Mouse (Mus musculus) naive thymus-derived CD4-positive, alpha-beta T cell, adult 2 months (primary cell): ENCODE data around the gene Gm17332.
"Not testable (repeated sequence)": the region's sequence is repeated elsewhere in the genome, so short reads cannot be mapped to it uniquely, and the experiment has no call there.

Experiments used
- DNase-seq: peaks from one replicate; pipeline ENCODE4 v3.0.0-alpha.2; 2011; ENCODE audit warnings: low read depth

The Gm17332 gene

GRCm38 (mm10) chr11:31182362-31182761 is at the start of gene Gm17332:
Gene Gm17332 (minus strand): TSS chr11:31182462.
- DNase-seq: no peak

- no peak for DNase-seq
Observed at GRCm38 (mm10) chr11:31229966-31230365, 47.7 kb upstream of the Gm17332 start.

- DNase-seq: no peak
Observed at GRCm38 (mm10) chr11:31225359-31225758, 43.1 kb upstream of the Gm17332 start.

GRCm38 (mm10) chr11:31218009-31218408 is 35.7 kb upstream of the Gm17332 start:
- DNase-seq: no peak

- DNase-seq: no peak
Observed at GRCm38 (mm10) chr11:31195621-31196363, 13.5 kb upstream of the Gm17332 start.

- DNase-seq: no peak
Observed at GRCm38 (mm10) chr11:31194761-31195160, 12.5 kb upstream of the Gm17332 start.

GRCm38 (mm10) chr11:31170052-31170646 is 12.1 kb downstream of the Gm17332 start:
- DNase-seq: no peak

GRCm38 (mm10) chr11:31169161-31170051 is 12.9 kb downstream of the Gm17332 start:
- DNase-seq: peak; percentile 1

- DNase-seq: no peak
Observed at GRCm38 (mm10) chr11:31168831-31169160, 13.5 kb downstream of the Gm17332 start.

GRCm38 (mm10) chr11:31157021-31157420 is 25.2 kb downstream of the Gm17332 start:
- DNase-seq: no peak

GRCm38 (mm10) chr11:31138394-31138793 is 43.9 kb downstream of the Gm17332 start:
- DNase-seq: not testable (repeated sequence)

- not testable (repeated sequence) for DNase-seq
Observed at GRCm38 (mm10) chr11:31134824-31135223, 47.4 kb downstream of the Gm17332 start.

- DNase-seq: not testable (repeated sequence)
Observed at GRCm38 (mm10) chr11:31133726-31134125, 48.5 kb downstream of the Gm17332 start.
